Mouse (Mus musculus): ENCODE results near the gene Mgam.

GRCm38 (mm10) chr6:40588346-40588745 lies 40.3 kb upstream of the Mgam start:
- TF ChIP-seq POLR2A (IDR thresholded peaks at IDR 0.05; ENCODE audit: control insufficient read depth, low read depth, low read length) (no peak), CTCF (IDR thresholded peaks at IDR 0.05; ENCODE audit: control insufficient read depth, insufficient read depth, insufficient replicate concordance, low read depth, low read length) (no peak)

All from testis, adult 2 months (tissue).